Mouse (Mus musculus): ENCODE data around the gene Cnr1.

Gene Cnr1

DNA sequence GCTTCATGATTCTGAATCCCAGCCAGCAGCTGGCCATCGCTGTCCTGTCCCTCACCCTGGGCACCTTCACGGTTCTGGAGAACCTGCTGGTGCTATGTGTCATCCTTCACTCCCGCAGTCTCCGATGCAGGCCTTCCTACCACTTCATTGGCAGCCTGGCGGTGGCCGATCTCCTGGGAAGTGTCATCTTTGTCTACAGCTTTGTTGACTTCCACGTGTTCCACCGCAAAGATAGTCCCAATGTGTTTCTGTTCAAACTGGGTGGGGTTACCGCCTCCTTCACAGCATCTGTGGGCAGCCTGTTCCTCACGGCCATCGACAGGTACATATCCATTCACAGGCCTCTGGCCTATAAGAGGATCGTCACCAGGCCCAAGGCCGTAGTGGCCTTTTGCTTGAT is 19.5 kb downstream of the Cnr1 start:
- DNase-seq, result no peak

- no peak for DNase-seq
Observed at GRCm38 (mm10) chr4:33945742-33946141, 21.3 kb downstream of the Cnr1 start.

GRCm38 (mm10) chr4:33947584-33947983 is 23.2 kb downstream of the Cnr1 start:
- no peak for DNase-seq

- DNase-seq, result no peak
Observed at GRCm38 (mm10) chr4:33957398-33957797, 33.0 kb downstream of the Cnr1 start.

- DNase-seq, result no peak
Observed at GRCm38 (mm10) chr4:33958515-33958914, 34.1 kb downstream of the Cnr1 start.

DNA sequence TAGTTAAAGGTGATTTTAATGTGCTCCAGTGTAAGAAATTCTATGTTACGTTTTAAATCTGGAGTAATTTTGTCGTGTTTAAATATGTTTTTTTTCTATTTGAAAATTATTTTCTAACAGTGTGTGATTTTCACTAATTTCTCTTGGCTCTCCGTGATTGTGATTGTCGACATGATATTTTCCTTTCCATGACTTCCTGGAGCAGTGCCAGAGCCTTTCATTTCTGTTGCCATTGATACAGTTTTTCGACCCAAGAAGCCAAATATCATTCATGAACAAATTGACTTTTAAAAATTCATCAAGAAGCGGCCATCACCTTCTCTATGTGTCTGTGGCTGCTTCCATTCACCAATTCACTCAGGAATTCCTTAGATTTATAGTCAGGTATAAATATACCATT is 35.4 kb downstream of the Cnr1 start:
- DNase-seq, result no peak

DNA sequence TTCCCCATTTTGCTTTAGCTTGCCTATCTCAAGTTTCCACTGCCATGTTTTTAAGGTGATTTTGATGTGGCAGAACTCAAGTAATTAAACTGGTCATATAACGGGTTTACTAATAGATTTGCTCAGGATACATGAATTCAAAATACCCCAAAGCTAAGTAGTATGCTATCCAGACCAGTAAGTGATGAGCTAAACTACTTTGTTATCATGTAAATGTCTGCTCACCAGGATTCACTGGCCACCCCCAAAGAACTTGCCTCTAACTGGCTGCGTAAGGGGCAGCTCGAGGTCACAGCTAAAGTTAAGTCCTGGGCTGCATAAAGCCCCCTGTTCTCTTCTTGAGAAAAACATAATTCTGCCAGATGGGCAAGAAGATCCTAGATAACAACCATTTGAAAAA is 46.3 kb downstream of the Cnr1 start:
- no peak for DNase-seq

DNA sequence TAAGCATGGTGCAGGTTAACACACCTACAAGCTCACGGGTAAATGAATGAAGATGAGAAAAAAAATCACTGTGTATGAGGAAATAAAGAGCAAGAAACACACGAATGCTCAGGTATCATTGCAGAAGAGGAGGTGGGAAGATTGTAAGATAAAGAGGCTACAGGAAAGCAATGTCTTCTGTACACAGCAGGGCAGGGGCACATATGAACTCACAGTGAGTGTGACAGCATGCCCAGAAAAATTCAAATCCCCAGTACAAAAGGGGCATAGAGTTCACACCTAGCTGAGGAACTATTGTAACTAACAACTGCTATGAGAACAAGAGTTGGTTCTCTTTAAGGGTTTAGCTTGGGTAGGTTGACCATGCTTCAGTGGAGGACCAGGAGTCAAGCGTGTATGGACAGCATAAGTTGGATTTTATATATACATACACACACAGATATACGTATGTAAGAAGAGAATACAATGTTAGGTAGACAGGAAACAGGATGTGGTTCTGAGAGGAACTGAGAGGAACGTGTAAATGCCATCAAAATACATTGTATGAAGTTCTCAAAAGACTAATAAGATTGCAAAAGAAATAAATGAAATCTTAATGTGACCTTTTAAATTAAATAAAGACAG is 64.2 kb downstream of the Cnr1 start:
- DNase-seq, result no peak

- no peak for DNase-seq
Observed at GRCm38 (mm10) chr4:33992687-33993086, 68.3 kb downstream of the Cnr1 start.

DNA sequence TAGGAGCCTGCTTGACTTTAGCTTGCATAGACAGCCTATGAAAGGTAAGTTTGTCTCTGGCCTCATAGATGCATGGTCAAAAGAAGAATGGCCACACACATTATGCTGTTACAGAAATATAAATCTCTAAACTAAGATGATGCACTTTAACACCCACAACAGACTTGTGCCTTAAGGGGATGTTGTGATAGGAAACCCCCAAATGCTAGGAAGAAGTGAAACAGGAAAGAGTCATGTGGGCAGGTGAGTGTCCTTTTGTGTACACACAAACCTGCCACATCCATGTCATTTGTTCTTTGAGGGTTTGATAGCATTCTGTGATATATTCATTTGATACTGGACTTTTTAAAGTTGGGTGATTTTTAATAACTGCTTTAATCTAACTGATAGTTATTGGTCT is 72.0 kb downstream of the Cnr1 start:
- no peak for DNase-seq

Measured in right cerebral cortex, postnatal 14 days (tissue).